Mouse (Mus musculus): Measurements from ENCODE around the gene Mroh3.

GRCm38 (mm10) chr1:136133570-136134240, 78.9 kb downstream of the Mroh3 start:
- TF ChIP-seq MAFK (IDR thresholded peaks at IDR 0.05; ENCODE audit: insufficient read depth, low read depth, low read length) (no peak), HCFC1 (IDR thresholded peaks at IDR 0.05; ENCODE audit: borderline replicate concordance, insufficient read depth, low read length) (no peak), ZNF384 (IDR thresholded peaks at IDR 0.05; ENCODE audit: low read depth, low read length) (no peak), CHD2 (IDR thresholded peaks at IDR 0.05; ENCODE audit: low read depth, low read length) (no peak)
